Mouse (Mus musculus) MN1 (cell line): ENCODE results near the gene Cradd.

Experiments used
- DNase-seq: peaks from one replicate; pipeline ENCODE4 v3.0.0-alpha.2; 2016; ENCODE audit warnings: low spot score

The Cradd gene

GRCm38 (mm10) chr10:95200323-95200722 lies 123.6 kb downstream of the Cradd start:
- peak; percentile 52 for DNase-seq

- DNase-seq, result peak; percentile 60
Measured at GRCm38 (mm10) chr10:95199541-95200269, 124.2 kb downstream of the Cradd start.

GRCm38 (mm10) chr10:95197377-95197776 lies 126.6 kb downstream of the Cradd start:
- DNase-seq, result no peak

GRCm38 (mm10) chr10:95195719-95196118 lies 128.2 kb downstream of the Cradd start:
- no peak for DNase-seq

- no peak for DNase-seq
Measured at GRCm38 (mm10) chr10:95194776-95195175, 129.2 kb downstream of the Cradd start.

- DNase-seq, result no peak
Measured at GRCm38 (mm10) chr10:95193875-95194281, 130.1 kb downstream of the Cradd start.

- peak; percentile 38 for DNase-seq
Measured at GRCm38 (mm10) chr10:95191881-95192280, 132.1 kb downstream of the Cradd start.

- no peak for DNase-seq
Measured at GRCm38 (mm10) chr10:95191151-95191655, 132.7 kb downstream of the Cradd start.

- no peak for DNase-seq
Measured at GRCm38 (mm10) chr10:95189550-95190211, 134.3 kb downstream of the Cradd start.

GRCm38 (mm10) chr10:95184210-95184609 lies 139.7 kb downstream of the Cradd start:
- peak; percentile 61 for DNase-seq

GRCm38 (mm10) chr10:95183051-95183450 lies 140.9 kb downstream of the Cradd start:
- peak; percentile 88 for DNase-seq

- DNase-seq, result peak; percentile 42
Measured at GRCm38 (mm10) chr10:95182405-95182804, 141.5 kb downstream of the Cradd start.

GRCm38 (mm10) chr10:95181553-95181952 lies 142.4 kb downstream of the Cradd start:
- DNase-seq, result no peak

GRCm38 (mm10) chr10:95180900-95181299 lies 143.0 kb downstream of the Cradd start:
- no peak for DNase-seq

- DNase-seq, result no peak
Measured at GRCm38 (mm10) chr10:95180177-95180576, 143.8 kb downstream of the Cradd start.

GRCm38 (mm10) chr10:95178785-95179184 lies 145.1 kb downstream of the Cradd start:
- DNase-seq, result no peak

GRCm38 (mm10) chr10:95175423-95176120 lies 148.4 kb downstream of the Cradd start:
- DNase-seq, result no peak

- DNase-seq, result no peak
Measured at GRCm38 (mm10) chr10:95174260-95174659, 149.7 kb downstream of the Cradd start.

- DNase-seq, result no peak
Measured at GRCm38 (mm10) chr10:95170721-95171354, 153.1 kb downstream of the Cradd start.

- no peak for DNase-seq
Measured at GRCm38 (mm10) chr10:95164949-95165348, 159.0 kb downstream of the Cradd start.

GRCm38 (mm10) chr10:95162691-95163374 lies 161.1 kb downstream of the Cradd start:
- no peak for DNase-seq
